Mouse (Mus musculus) small intestine, adult 2 months (tissue): Measurements from ENCODE around the gene Bak1.
A peak's percentile ranks its signal among the peaks of the same experiment; 100 is the strongest.

Experiments
- CTCF ChIP-seq: fragments of 200-500 bp; IDR thresholded peaks from 2 replicates; pipeline ENCODE4 v1.5.1; 2012; ENCODE audit warnings: low read depth, mild to moderate bottlenecking, control low read depth, inconsistent platforms, low read length, moderate library complexity, mixed read lengths; ENCODE audit not compliant: insufficient replicate concordance, insufficient read length; ENCODE audit errors: extremely low read depth
- POLR2A ChIP-seq: fragments of 200-500 bp; IDR thresholded peaks from 2 replicates; pipeline ENCODE4 v1.6.1; 2012; ENCODE audit warnings: low read depth, mild to moderate bottlenecking, control low read depth, inconsistent platforms, low read length, moderate library complexity

DNA sequence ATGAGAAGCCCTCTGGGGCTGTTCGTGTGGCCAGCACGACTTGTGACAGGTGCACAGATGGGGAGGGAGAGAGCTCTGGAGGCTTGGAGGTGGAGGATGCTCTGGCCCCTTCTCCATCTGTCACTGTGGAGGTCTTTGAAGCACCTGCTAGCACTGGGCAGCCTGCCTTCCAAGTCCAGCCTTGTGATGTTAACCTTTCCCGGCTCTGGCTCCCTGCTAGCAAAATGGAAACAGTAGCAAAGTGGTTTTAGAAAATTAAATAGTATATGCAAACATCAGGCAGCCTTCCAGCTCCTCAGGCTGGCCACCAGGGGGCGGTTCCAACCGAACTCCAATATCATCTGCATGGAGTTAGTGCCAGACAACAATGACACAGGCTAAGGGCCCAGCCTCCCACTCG, 42.8 kb upstream of the Bak1 start:
- TF ChIP-seq POLR2A (no peak), CTCF (peak; percentile 71; the same call in 1 of the 2 replicates)
